Mouse (Mus musculus) forebrain, embryonic 11.5 days (tissue): ENCODE measurements around the gene Rps8. TPM values are rescaled to one million over a fixed set of nuclear protein-coding genes. Genes with fewer than 3 reads are reported as not detected.
"Not testable (repeated sequence)": the region's sequence is repeated elsewhere in the genome, so short reads cannot be mapped to it uniquely, and the experiment has no call there.

Experiments
- ATAC-seq: fragments of 200-750 bp; cut with Nextera tagmentation; replicated peaks from 2 replicates; pipeline ENCODE4 v1.8.0; 2017; ENCODE audit warnings: moderate TSS enrichment; ENCODE audit not compliant: low FRiP score
- DNase-seq: peaks from one replicate; pipeline ENCODE4 v3.0.0-alpha.2; 2017; ENCODE audit warnings: low spot score
- H3K27ac ChIP-seq: fragments of 300-500 bp; sonication (generic); 2 replicates; pipeline ENCODE4 v1.5.1; 2014; ENCODE audit warnings: low read depth, low read length
- H3K27me3 ChIP-seq: fragments of 300-500 bp; sonication (generic); 2 replicates; pipeline ENCODE4 v1.6.1; 2014; ENCODE audit warnings: mild to moderate bottlenecking, low read length, mixed read lengths; ENCODE audit not compliant: control insufficient read depth, insufficient read depth
- H3K36me3 ChIP-seq: fragments of 300-500 bp; sonication (generic); 2 replicates; pipeline ENCODE4 v1.6.1; 2014; ENCODE audit warnings: mild to moderate bottlenecking, low read length, moderate library complexity, mixed read lengths; ENCODE audit not compliant: control insufficient read depth, insufficient read depth
- H3K4me1 ChIP-seq: fragments of 300-500 bp; sonication (generic); replicated peaks from 2 replicates; pipeline ENCODE4 v1.6.1; 2014; ENCODE audit warnings: low read length, mixed read lengths; ENCODE audit not compliant: control insufficient read depth, insufficient read depth
- H3K4me2 ChIP-seq: fragments of 300-500 bp; sonication (generic); 2 replicates; pipeline ENCODE4 v1.6.1; 2014; ENCODE audit warnings: low read depth, mild to moderate bottlenecking, low read length, moderate library complexity, mixed read lengths; ENCODE audit not compliant: severe bottlenecking
- H3K4me3 ChIP-seq: fragments of 300-500 bp; sonication (generic); 2 replicates; pipeline ENCODE4 v1.5.1; 2014; ENCODE audit warnings: low read depth, low read length
- H3K9ac ChIP-seq: fragments of 300-500 bp; sonication (generic); 2 replicates; pipeline ENCODE4 v1.6.1; 2014; ENCODE audit warnings: low read length
- H3K9me3 ChIP-seq: fragments of 300-500 bp; sonication (generic); 2 replicates; pipeline ENCODE4 v1.6.1; 2016; ENCODE audit warnings: low read length, mixed read lengths; ENCODE audit not compliant: control insufficient read depth
- WGBS: fragments of 180-500 bp; shearing (Covaris S2); extraction: QIAGEN DNeasy Blood & Tissue Kit; methylation state at CpG from one replicate; pipeline ENCODE4 v1.1.7; 2014; 5-methylcytosine and 5-hydroxymethylcytosine counted together
- polyA plus RNA-seq: library from polyadenylated mRNA; unstranded; fragments of >200 nt; fragmentation: Nextera tagmentation; extraction: Ambion mirVana; gene quantifications from 2 replicates; pipeline ENCODE4 v1.2.1, GENCODE M21; 2014

The Rps8 gene
- polyA plus RNA-seq, 1 experiment from 2014 or later = 841 TPM

DNA sequence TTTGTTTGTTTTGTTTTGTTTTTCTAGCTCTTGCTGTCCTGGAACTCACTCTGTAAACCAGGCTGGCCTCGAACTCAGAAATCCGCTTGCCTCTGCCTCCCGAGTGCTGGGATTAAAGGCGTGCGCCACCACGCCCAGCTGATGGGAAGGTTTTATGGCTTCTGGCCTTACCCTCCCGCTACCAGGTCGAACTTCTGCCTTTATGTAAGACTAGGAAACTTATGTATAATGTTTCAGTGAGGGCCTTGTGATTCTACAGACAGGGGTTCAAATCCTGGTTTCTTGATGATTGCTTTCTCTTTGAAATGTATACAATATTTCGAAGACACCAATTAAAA is 26.7 kb upstream of the Rps8 start:
- H3K9ac ChIP-seq = peak overlapping the region; percentile 79
- H3K36me3 ChIP-seq, H3K27me3 ChIP-seq, DNase-seq, H3K27ac ChIP-seq, H3K4me1 ChIP-seq, H3K9me3 ChIP-seq: not testable (repeated sequence)
- peak overlapping the region; percentile 79 for H3K4me3 ChIP-seq
- ATAC-seq = peak; percentile 57
- peak overlapping the region; percentile 59 for H3K4me2 ChIP-seq
- 12% methylated on average over 9 of the region's 9 CpGs for whole genome bisulfite sequencing

DNA sequence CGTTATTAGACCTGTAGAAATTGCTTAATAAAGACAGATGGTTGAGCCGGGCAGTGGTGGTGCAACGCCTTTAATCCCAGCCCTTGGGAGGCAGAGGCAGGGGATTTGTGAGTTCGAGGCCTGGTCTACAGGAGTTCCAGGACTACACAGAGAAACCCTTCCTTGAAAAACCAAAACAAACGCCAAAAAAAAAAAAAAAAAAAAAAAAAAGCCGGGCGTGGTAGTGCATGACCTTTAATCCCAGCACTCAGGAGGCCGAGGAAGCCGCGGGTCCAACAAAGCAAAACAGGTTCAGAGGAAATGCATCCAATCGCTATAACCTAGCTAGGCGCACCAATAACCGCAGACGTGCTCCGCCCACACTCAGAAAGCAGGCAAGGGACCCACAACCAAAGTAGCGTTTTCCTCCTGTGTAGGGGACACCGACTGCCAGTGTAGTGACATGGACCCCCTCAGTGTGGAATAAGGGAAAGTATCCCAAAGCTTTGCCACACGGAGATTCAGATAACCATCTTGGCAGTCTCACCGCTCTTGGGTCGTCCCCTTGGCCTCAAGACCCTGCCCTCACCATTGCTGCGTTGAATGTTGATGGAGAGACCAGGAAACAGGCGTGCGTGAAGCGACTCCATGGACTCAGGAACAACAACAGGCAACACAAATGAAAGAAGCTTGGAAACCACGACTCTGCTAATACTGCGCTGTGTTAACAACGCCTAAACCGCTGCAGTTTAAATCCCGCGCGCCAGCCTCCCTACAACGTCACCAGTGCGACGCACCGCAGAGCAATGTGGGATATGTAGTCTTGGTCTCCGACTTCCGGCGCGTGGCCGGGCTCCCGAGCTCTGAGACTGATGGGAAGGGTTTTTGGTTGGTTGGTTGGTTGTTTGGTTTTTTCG is 26.1 kb upstream of the Rps8 start, which contains the start of gene Kif2c:
Kif2c (minus strand) TSS at position 777 of the 896 bp plus-strand sequence.
- Histone ChIP-seq H3K4me3 (peak within 1 kb of the TSS; percentile 79), H3K36me3 (peaks cover 5% of the 10 kb centered on the region; the same call in 1 of the 2 replicates), H3K9me3 (no peaks in the 10 kb centered on the region), H3K4me2 (peak within 1 kb of the TSS; percentile 63), H3K27ac (peak within 1 kb of the TSS; percentile 68), H3K9ac (peak within 1 kb of the TSS; percentile 79), H3K27me3 (no peaks in the 10 kb centered on the region), H3K4me1 (peaks cover 7% of the 10 kb centered on the region; the same call in 1 of the 2 replicates)
- ATAC-seq = peak; percentile 97
- WGBS = 1% methylated on average over 42 of the region's 42 CpGs
- peak; percentile 95 for DNase-seq

DNA sequence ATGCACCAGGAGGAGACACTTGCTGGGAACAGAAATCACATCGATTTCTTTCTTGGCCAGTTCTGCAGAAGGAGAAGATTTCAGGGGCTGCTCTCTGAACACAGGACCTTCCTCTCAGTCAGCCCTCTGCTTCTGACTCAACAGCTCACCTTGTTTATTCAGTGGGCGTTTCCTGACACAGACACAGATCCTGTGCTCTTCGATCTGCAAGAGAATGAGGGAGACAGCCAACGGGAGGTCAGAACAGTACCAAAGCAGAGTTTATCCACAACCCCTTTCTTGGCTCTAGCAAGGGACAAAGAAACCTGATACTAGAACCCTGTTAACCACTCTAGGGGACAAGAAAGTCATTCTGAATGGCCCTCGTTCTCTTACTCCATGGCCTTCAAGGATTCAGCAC is 13.9 kb upstream of the Rps8 start:
- 95% methylated on average over 5 of the region's 5 CpGs for WGBS

DNA sequence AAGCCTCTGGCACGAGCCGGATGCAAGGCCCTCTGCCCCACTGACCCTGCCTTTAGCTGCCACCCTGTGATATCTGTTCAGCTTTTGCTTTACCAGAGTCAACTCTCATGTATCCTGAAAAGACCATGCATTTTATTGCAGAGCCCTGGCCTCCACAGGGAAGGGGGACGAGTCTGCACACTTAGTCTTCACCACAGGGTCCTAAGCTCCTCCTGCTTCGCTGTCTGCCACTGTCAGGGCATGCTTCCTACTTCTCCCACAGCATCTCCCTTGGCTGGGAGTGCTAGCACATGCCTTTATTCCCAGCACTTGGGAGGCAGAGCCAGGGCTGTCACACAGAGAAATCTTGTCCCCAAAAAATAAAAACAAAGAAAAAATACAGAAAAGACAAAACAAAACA is 5.1 kb upstream of the Rps8 start:
- no peaks in the 10 kb centered on the region for H3K4me1 ChIP-seq
- no peak overlapping the region for H3K4me2 ChIP-seq
- H3K27me3 ChIP-seq = no peaks in the 10 kb centered on the region
- ATAC-seq (no peak), DNase-seq (no peak)
- H3K27ac ChIP-seq = no peak overlapping the region
- H3K4me3 ChIP-seq = no peak overlapping the region
- H3K9me3 ChIP-seq = no peaks in the 10 kb centered on the region
- peaks cover 18% of the 10 kb centered on the region; the same call in 1 of the 2 replicates for H3K36me3 ChIP-seq
- no peak overlapping the region for H3K9ac ChIP-seq
- WGBS = 80% methylated on average over 4 of the region's 4 CpGs

More for the DNA sequence above, 13.9 kb upstream of the Rps8 start:
- no peak overlapping the region for H3K4me3 ChIP-seq
- H3K9me3 ChIP-seq = no peaks in the 10 kb centered on the region
- peaks cover 28% of the 10 kb centered on the region; the same call in 1 of the 2 replicates for H3K36me3 ChIP-seq
- H3K4me2 ChIP-seq = no peak overlapping the region
- no peaks in the 10 kb centered on the region for H3K27me3 ChIP-seq
- no peaks in the 10 kb centered on the region for H3K4me1 ChIP-seq
- ATAC-seq (no peak), DNase-seq (no peak)
- H3K27ac ChIP-seq = no peak overlapping the region
- H3K9ac ChIP-seq = no peak overlapping the region

DNA sequence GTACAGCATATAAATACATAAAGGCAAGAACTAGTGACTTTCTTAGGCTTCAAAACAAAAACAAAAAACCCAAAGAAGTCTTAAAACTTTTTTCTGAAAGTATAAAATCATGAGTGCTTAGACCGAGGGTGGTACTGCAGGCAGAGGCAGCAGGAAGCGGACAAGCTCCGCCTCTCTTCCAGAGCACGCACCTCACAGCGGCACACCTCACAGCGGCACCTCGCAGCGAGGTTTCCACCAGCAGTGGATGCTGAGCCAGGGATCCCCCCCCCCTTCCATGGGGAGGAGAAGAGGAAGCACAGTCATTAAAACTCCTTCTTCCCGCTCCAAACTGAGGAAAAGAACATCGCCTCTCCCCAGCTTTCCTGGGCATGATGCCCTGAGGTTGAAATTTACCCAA is 3.6 kb upstream of the Rps8 start:
- H3K36me3 ChIP-seq = peaks cover 14% of the 10 kb centered on the region; the same call in 1 of the 2 replicates

DNA sequence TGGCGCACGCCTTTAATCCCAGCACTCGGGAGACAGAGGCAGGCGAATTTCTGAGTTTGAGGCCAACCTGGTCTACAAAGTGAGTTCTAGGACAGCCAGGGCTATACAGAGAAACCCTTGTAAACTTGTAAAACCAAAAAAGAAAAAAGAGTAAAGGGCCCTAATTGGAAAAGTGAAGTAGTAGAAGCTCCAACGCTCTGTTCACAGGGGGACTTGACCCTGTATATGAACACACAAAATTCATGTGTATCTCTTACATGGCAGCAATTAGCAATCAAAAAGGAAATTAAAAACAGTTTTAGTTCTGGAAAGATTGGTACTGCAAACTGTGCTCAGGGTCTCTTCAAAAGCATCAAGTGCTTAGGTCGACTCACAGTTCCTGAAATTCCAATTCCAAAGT is 329 bp upstream of the Rps8 start:
- Histone ChIP-seq H3K4me2 (peak overlapping the region; percentile 84; the same call in 1 of the 2 replicates), H3K36me3 (peaks cover 27% of the 10 kb centered on the region), H3K27me3 (no peaks in the 10 kb centered on the region), H3K9me3 (no peaks in the 10 kb centered on the region), H3K4me1 (peaks cover 2% of the 10 kb centered on the region; the same call in 1 of the 2 replicates), H3K9ac (no peak overlapping the region; the same call in 1 of the 2 replicates), H3K27ac (no peak overlapping the region), H3K4me3 (peak overlapping the region; percentile 99)
- 33% methylated on average over 6 of the region's 6 CpGs for WGBS
- DNase-seq = no peak
- no peak; the same call in 1 of the 2 replicates for ATAC-seq

More for the DNA sequence above, 3.6 kb upstream of the Rps8 start:
- H3K4me2 ChIP-seq = no peak overlapping the region
- no peaks in the 10 kb centered on the region for H3K9me3 ChIP-seq
- H3K4me1 ChIP-seq = no peaks in the 10 kb centered on the region; the same call in 1 of the 2 replicates
- WGBS = 93% methylated on average over 10 of the region's 10 CpGs
- no peak overlapping the region for H3K27ac ChIP-seq
- no peak for DNase-seq
- no peaks in the 10 kb centered on the region for H3K27me3 ChIP-seq
- H3K9ac ChIP-seq = no peak overlapping the region
- no peak for ATAC-seq
- no peak overlapping the region for H3K4me3 ChIP-seq

DNA sequence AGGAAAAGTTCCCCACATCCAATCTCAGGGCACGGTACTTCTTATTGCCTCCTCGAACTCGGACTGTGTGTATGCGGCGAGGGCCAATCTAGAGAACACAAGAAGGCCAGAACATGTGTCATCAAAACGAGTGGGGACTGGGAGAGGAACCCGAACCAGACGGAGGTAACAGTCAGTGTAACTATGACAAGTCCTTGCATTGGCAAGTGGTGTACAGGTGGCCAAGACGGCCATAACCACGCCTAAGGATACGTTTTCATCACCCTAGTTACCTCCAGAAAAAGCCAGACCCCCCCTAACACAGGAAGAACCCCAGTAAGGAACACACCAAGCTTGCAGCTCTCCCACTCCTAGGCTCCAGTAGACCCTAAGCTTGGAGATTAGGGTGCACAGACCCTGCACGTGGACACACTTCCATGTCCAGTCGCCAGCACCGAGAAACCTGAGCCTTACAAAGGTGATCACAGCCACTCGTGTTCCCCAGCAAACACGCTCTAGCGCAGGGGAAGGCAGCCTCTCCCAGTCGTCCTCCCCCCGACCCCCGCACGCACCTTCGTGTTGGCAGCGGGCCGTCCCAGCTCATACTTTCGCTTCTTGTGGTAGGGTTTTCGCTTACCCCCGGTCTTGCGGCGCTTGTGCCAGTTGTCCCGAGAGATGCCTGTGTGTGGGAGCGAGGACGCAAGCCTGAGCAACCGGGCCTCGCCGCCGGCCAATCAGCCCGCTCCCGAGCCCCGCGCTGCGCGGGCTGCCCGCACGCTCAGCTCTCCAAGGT is 837 bp downstream of the Rps8 start:
- DNase-seq = peak; percentile 62
- no peak for ATAC-seq
- peaks cover 2% of the 10 kb centered on the region; the same call in 1 of the 2 replicates for H3K4me1 ChIP-seq
- WGBS = 2% methylated on average over 44 of the region's 44 CpGs
- H3K36me3 ChIP-seq = peaks cover 33% of the 10 kb centered on the region
- no peaks in the 10 kb centered on the region for H3K27me3 ChIP-seq
- H3K9me3 ChIP-seq = no peaks in the 10 kb centered on the region
- H3K4me2 ChIP-seq = peak overlapping the region; percentile 84
- peak overlapping the region; percentile 98 for H3K9ac ChIP-seq
- peak overlapping the region; percentile 99 for H3K4me3 ChIP-seq
- peak overlapping the region; percentile 85 for H3K27ac ChIP-seq

DNA sequence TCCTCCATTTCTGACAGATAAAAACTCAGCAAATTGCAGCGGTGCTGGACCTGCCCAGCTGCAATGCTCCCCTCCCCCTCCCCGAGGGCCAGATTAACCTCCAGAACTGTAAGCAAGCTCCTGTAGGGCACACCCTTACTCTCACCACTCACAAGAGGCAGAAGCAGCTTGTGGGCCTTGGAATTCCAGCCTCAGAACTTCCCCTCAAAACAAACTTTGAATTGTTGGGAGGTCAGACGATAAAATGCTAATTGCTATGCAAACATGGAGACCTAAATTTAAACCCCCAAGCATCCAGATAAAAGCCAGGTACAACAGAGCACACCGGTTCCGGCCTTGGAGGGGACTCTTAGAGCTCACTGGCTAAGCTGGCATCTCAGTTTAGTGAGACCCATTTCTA is 3.3 kb downstream of the Rps8 start:
- WGBS = 90% methylated on average over 5 of the region's 5 CpGs
- H3K27ac ChIP-seq = no peak overlapping the region
- H3K9me3 ChIP-seq = no peaks in the 10 kb centered on the region
- H3K27me3 ChIP-seq = no peaks in the 10 kb centered on the region
- no peak for DNase-seq
- no peak overlapping the region for H3K9ac ChIP-seq
- H3K36me3 ChIP-seq = peaks cover 34% of the 10 kb centered on the region
- ATAC-seq = no peak
- H3K4me3 ChIP-seq = no peak overlapping the region
- no peak overlapping the region for H3K4me2 ChIP-seq
- peaks cover 2% of the 10 kb centered on the region; the same call in 1 of the 2 replicates for H3K4me1 ChIP-seq
